Mouse (Mus musculus) small intestine, adult 2 months (tissue): Measurements from ENCODE around the gene Agt.

Experiments
- CTCF ChIP-seq: fragments of 200-500 bp; IDR thresholded peaks from 2 replicates; pipeline ENCODE4 v1.5.1; 2012; ENCODE audit warnings: low read depth, mild to moderate bottlenecking, control low read depth, inconsistent platforms, low read length, moderate library complexity, mixed read lengths; ENCODE audit not compliant: insufficient replicate concordance, insufficient read length; ENCODE audit errors: extremely low read depth
- POLR2A ChIP-seq: fragments of 200-500 bp; IDR thresholded peaks from 2 replicates; pipeline ENCODE4 v1.6.1; 2012; ENCODE audit warnings: low read depth, mild to moderate bottlenecking, control low read depth, inconsistent platforms, low read length, moderate library complexity

DNA sequence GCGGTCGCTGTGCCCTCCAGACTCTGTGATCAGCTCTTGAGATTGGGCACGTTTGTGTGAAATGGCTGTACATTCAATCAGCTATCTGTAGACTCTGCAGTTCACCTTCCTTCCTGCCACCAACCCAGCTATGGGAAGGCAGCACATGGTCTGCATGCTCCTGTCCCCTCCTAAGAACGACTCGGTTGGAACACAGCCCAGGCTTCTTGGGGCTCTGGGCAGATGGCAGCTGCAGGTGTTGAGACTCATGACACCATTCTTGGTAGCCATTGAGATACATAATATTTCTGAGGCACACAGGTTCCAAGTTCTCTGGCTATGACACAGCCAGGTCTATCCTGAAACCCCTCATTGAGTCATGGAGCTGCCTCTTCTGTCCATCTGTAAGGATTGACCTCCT is 26.2 kb downstream of the Agt start:
- TF ChIP-seq CTCF = no peak
- no peak for TF ChIP-seq POLR2A
